Mouse (Mus musculus) megakaryocyte, embryonic 14.5 days (primary cell): ENCODE data around the gene Lrrc20. TPM values are rescaled to one million over a fixed set of nuclear protein-coding genes. Genes with fewer than 3 reads are reported as not detected.

Experiments
- H3K27me3 ChIP-seq: replicated peaks from 2 replicates; pipeline ENCODE3; 2012; ENCODE audit warnings: inconsistent platforms
- H3K36me3 ChIP-seq: replicated peaks from 2 replicates; pipeline ENCODE3; 2012; ENCODE audit warnings: low read length, inconsistent platforms, mixed read lengths
- H3K4me1 ChIP-seq: 2 replicates; pipeline ENCODE4 v1.6.1; 2012; ENCODE audit warnings: inconsistent platforms
- H3K4me3 ChIP-seq: replicated peaks from 2 replicates; pipeline ENCODE3; 2012; ENCODE audit warnings: moderate library complexity, mild to moderate bottlenecking, inconsistent platforms
- H3K9me3 ChIP-seq: 2 replicates; pipeline ENCODE4 v1.6.1; 2012; ENCODE audit warnings: inconsistent platforms
- FLI1 ChIP-seq: IDR thresholded peaks from 2 replicates; pipeline ENCODE4 v1.6.1; 2012; ENCODE audit warnings: low read length, inconsistent platforms, mixed read lengths
- GATA1 ChIP-seq: IDR thresholded peaks from 3 replicates; pipeline ENCODE4 v1.6.1; 2012; ENCODE audit warnings: mixed read lengths, low read length, inconsistent platforms, borderline replicate concordance
- polyA plus RNA-seq: library from polyadenylated mRNA; stranded (reverse); fragments of >175 nt; gene quantifications from 2 replicates; pipeline ENCODE4 v1.2.3, GENCODE M21; 2012; ENCODE audit warnings: low replicate concordance; ENCODE audit not compliant: insufficient read depth

Gene Lrrc20
- polyA plus RNA-seq, 1 experiment, result 5.2 TPM

DNA sequence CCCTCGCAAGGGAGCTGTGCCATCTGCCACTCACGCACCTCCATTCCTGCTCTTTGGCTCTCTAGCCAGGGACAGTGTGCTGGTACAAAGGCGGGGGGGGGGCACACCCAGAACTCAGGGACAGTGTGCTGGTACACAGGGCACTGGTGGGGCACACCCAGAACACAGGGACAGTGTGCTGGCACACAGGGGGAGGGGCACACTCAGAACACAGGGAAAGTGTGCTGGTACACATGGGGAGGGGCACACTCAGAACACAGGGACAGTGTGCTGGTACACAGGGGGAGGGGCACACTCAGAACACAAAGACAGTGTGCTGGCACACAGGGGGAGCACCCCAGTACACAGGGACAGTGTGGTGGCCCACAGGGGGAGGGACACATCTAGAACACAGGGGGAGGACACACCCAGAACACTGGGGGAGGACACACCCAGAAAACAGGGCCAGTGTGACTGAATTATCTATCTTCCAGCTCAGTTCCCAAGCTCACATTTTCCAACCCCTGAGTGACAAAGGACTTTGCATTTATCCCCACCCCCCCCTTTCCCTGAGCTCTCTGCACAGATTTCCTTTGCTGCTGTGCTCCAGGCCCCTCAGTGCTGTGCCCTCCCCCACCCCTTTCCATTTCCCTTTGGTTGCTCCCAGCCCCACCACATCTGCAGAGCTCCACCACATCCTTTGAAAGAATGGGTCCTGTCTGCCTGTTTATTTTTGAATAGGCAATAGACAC is 58.9 kb downstream of the Lrrc20 start:
- Histone ChIP-seq H3K4me3 (no peak overlapping the region), H3K36me3 (no peaks in the 10 kb centered on the region), H3K9me3 (no peaks in the 10 kb centered on the region), H3K27me3 (no peaks in the 10 kb centered on the region), H3K4me1 (peaks cover 14% of the 10 kb centered on the region)
- TF ChIP-seq GATA1, result no peak
- TF ChIP-seq FLI1, result no peak

- peaks cover 14% of the 10 kb centered on the region for H3K4me1 ChIP-seq
- H3K4me3 ChIP-seq, result no peak overlapping the region
- H3K36me3 ChIP-seq, result no peaks in the 10 kb centered on the region
- no peak for TF ChIP-seq FLI1
- no peak for TF ChIP-seq GATA1
- no peaks in the 10 kb centered on the region for H3K9me3 ChIP-seq
- no peaks in the 10 kb centered on the region for H3K27me3 ChIP-seq
These were observed 59.8 kb downstream of the Lrrc20 start for GRCm38 (mm10) chr10:61535441-61535840.

DNA sequence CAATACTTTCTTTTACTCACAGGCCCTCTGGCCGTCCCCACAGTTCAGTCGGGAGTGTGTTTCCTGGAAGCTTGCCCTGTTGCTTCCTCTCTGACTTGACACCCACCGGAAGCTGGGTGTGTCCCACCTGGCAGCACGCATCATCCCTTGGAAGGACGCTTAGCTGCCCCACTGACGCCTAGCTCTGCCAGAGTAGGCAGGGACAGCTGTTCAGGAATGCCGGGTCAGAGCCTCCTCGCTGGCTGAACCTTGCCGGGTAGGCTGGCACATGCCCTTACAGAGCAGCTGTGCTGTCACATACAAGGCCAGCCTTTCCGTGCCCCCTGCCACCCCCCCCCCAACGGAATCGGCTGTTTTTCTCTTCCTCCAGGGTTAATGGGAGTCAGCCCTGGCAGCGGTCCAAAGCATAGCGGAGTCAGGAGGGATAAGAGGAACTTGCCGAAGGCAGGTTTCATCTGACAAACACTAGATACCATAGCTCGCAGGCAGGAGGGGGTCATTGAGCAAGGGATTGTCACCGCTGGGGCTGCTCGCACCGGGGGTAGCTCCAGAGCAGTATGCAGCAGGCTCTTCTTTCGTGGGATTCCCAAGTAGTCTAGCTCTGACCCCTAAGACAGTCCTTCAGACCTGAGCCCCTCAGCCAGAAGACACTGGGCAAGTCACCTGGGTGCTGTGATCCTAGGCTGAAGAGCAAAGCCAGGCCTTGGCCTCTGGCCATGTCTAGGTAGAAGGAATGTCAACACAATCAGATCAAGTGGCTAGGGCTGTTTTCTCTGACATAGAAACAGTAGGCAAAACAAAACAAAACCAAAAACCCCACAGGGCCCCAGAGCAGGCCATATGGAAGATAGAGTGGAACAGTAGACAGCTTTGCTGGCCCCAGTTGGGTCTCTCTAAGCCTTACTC is 60.8 kb downstream of the Lrrc20 start:
- H3K36me3 ChIP-seq, result no peaks in the 10 kb centered on the region
- no peaks in the 10 kb centered on the region for H3K27me3 ChIP-seq
- H3K9me3 ChIP-seq, result no peaks in the 10 kb centered on the region
- peaks cover 14% of the 10 kb centered on the region for H3K4me1 ChIP-seq
- TF ChIP-seq GATA1 (no peak), FLI1 (no peak)
- peak overlapping the region; percentile 3 for H3K4me3 ChIP-seq

GRCm38 (mm10) chr10:61537036-61537380 is 61.4 kb downstream of the Lrrc20 start:
- peaks cover 14% of the 10 kb centered on the region for H3K4me1 ChIP-seq
- H3K9me3 ChIP-seq, result no peaks in the 10 kb centered on the region
- H3K4me3 ChIP-seq, result no peak overlapping the region
- H3K27me3 ChIP-seq, result no peaks in the 10 kb centered on the region
- no peaks in the 10 kb centered on the region for H3K36me3 ChIP-seq
- TF ChIP-seq FLI1 (no peak), GATA1 (no peak)

GRCm38 (mm10) chr10:61538446-61538845 is 62.8 kb downstream of the Lrrc20 start:
- Histone ChIP-seq H3K4me3 (no peak overlapping the region), H3K9me3 (no peaks in the 10 kb centered on the region), H3K36me3 (no peaks in the 10 kb centered on the region), H3K4me1 (peaks cover 17% of the 10 kb centered on the region), H3K27me3 (no peaks in the 10 kb centered on the region)
- TF ChIP-seq GATA1 (no peak), FLI1 (no peak)

DNA sequence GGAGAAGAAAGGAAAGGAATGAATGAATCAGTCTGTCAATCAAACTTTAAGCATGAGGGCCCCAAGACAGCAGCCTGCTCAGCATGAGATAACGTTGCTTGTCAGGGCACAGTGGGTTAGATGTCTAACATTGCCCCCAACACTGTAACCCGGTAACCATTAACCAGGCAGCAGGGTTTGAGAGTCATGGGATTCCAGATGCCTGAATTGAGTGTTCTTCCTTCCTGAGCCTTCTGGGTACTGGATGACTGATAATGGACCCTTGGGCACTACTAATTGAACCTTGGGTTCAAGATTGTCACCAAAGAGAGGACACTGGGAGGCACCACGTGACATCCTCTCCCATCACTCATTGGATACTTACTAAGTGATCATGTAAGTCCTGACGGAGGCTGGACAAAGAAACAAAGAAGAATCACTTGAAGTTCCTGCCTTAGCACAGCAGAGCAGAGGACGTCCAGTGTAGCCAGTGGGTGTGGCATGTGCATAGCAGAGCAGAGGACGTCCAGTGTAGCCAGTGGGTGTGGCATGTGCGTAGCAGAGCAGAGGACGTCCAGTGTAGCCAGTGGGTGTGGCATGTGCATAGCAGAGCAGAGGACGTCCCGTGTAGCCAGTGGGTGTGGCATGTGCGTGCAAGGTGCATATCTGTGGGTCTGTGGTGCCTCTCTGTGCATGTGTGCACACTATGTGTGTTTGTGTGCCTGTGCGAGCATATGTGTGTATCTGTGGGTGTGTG is 68.7 kb downstream of the Lrrc20 start:
- TF ChIP-seq FLI1, result no peak
- no peak for TF ChIP-seq GATA1
- Histone ChIP-seq H3K4me3 (peak overlapping the region; percentile 59), H3K9me3 (no peaks in the 10 kb centered on the region), H3K27me3 (no peaks in the 10 kb centered on the region), H3K36me3 (no peaks in the 10 kb centered on the region), H3K4me1 (peaks cover 13% of the 10 kb centered on the region; the same call in 1 of the 2 replicates)

DNA sequence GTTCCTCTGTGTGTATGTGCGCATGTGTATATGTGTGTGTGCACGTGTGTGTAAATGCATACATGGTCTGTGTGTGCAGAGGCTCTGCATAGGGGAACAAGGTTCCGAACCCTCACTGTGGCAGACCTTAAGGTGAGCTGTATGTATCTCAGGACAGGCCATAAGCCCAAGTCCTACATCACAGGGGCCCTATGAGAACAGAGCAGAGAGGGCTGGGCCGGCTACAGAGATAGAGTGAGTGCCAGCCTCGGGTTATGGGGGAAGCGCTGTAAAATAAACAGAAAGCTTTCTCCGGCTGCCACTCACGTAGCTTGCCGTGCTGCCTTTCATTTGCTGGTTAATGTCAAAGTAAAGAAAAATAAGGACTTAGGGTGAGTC is 69.3 kb downstream of the Lrrc20 start:
- TF ChIP-seq GATA1, result no peak
- TF ChIP-seq FLI1, result no peak
- H3K9me3 ChIP-seq, result no peaks in the 10 kb centered on the region
- H3K4me3 ChIP-seq, result peak overlapping the region; percentile 59
- no peaks in the 10 kb centered on the region for H3K27me3 ChIP-seq
- no peaks in the 10 kb centered on the region for H3K36me3 ChIP-seq
- peaks cover 13% of the 10 kb centered on the region; the same call in 1 of the 2 replicates for H3K4me1 ChIP-seq

- Histone ChIP-seq H3K36me3 (no peaks in the 10 kb centered on the region), H3K4me1 (no peaks in the 10 kb centered on the region), H3K4me3 (no peak overlapping the region), H3K27me3 (no peaks in the 10 kb centered on the region), H3K9me3 (peaks cover 1% of the 10 kb centered on the region)
- TF ChIP-seq GATA1, result no peak
- TF ChIP-seq FLI1, result no peak
These were observed 74.5 kb downstream of the Lrrc20 start for GRCm38 (mm10) chr10:61550106-61550505.

DNA sequence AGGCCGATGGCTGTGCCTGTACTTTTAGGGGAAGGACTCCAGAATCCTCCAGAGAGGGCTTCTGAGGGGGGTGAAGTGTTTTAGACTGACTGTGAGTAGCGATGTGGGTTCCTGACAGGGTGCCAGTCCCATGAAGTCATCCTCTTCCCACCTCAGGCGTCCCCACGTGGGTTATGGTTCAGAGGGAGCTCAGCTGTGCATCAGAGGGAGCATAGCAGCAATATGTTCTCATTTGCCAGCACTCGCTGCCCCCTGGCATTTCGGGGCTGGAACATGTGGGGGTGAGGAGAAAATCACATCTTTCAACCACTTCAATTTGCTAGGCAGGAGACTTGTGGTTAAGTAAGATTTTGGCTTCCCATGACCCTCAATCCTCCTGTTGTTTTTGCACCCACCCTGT is 79.6 kb downstream of the Lrrc20 start:
- Histone ChIP-seq H3K27me3 (no peaks in the 10 kb centered on the region), H3K4me1 (peaks cover 9% of the 10 kb centered on the region), H3K9me3 (peaks cover 19% of the 10 kb centered on the region), H3K4me3 (no peak overlapping the region), H3K36me3 (peaks cover 5% of the 10 kb centered on the region)
- TF ChIP-seq GATA1 (no peak), FLI1 (no peak)
